Mouse (Mus musculus) limb, embryonic 15.5 days (tissue): Measurements from ENCODE around the gene Sem1. TPM values are rescaled to one million over a fixed set of nuclear protein-coding genes. Genes with fewer than 3 reads are reported as not detected.
A peak's percentile ranks its signal among the peaks of the same experiment; 100 is the strongest.

Experiments used
- ATAC-seq: fragments of 200-750 bp; cut with Nextera tagmentation; 2 replicates; pipeline ENCODE4 v1.8.0; 2017; ENCODE audit warnings: low read depth, moderate TSS enrichment; ENCODE audit not compliant: insufficient number of reproducible peaks, low FRiP score, low TSS enrichment
- H3K27ac ChIP-seq: fragments of 300-500 bp; sonication (generic); 2 replicates; pipeline ENCODE4 v1.5.1; 2015; ENCODE audit warnings: moderate library complexity, mild to moderate bottlenecking, inconsistent platforms
- H3K27me3 ChIP-seq: fragments of 300-500 bp; sonication (generic); 2 replicates; pipeline ENCODE4 v1.6.1; 2015; ENCODE audit warnings: inconsistent platforms
- H3K36me3 ChIP-seq: fragments of 300-500 bp; sonication (generic); 2 replicates; pipeline ENCODE4 v1.6.1; 2015; ENCODE audit warnings: inconsistent platforms
- H3K4me1 ChIP-seq: fragments of 300-500 bp; sonication (generic); 2 replicates; pipeline ENCODE4 v1.6.1; 2015; ENCODE audit warnings: inconsistent platforms
- H3K4me2 ChIP-seq: fragments of 300-500 bp; sonication (generic); 2 replicates; pipeline ENCODE4 v1.6.1; 2015; ENCODE audit warnings: mild to moderate bottlenecking, inconsistent platforms
- H3K4me3 ChIP-seq: fragments of 300-500 bp; sonication (generic); 2 replicates; pipeline ENCODE4 v1.5.1; 2015; ENCODE audit warnings: mild to moderate bottlenecking, inconsistent platforms
- H3K9ac ChIP-seq: fragments of 300-500 bp; sonication (generic); 2 replicates; pipeline ENCODE4 v1.6.1; 2015; ENCODE audit warnings: inconsistent platforms
- H3K9me3 ChIP-seq: fragments of 300-500 bp; sonication (generic); 2 replicates; pipeline ENCODE4 v1.6.1; 2016; ENCODE audit warnings: inconsistent platforms
- WGBS: fragments of 180-500 bp; shearing (Covaris S2); methylation state at CpG from one replicate; pipeline ENCODE4 v1.1.7; 2015; 5-methylcytosine and 5-hydroxymethylcytosine counted together
- polyA plus RNA-seq: library from polyadenylated mRNA; unstranded; fragments of >200 nt; fragmentation: Nextera tagmentation; extraction: Ambion mirVana; gene quantifications from 2 replicates; pipeline ENCODE4 v1.2.1, GENCODE M21; 2015

The Sem1 gene
- polyA plus RNA-seq = 222 and 252 TPM in 2 replicates

DNA sequence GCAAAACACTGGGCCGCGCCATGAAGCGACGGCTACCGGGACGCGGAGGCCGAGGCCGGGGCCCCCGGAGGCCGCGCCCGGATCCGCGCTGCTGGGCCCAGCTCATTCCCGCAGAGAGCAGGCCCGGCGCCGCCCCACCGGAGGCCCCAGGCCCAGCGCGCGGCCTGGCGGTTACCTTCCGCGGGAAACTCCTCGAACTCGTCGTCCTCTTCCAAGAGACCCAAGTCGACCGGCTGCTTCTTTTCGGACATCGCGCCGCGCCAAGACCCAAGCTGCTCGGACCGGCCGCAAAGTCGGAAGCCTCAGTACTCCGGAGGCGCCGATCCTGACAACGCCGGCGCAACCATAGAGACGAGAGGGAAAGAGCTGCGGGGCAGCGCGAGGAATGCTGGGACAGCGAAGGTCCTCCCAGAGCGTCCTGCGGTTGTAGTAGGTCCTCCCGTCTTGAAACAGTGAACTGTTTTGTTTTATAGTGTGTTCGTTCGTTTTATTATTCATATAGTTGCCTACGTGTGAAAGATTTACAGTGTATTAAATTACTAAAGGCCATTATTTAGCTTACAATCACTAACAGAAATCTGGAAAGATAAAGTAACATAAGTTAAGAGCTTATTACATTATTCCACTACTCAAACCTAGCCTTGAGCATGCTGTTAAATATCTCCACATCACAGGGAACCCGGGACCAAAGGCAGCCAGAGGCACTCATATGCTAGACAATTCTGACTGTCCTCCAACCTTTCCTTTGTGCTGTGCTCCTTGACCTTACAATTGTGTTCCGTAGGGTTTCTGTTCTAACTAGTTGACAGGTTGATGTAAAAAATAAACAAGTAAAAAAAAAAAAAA, at the start of gene Sem1:
Sem1 (minus strand) TSS at position 360 of the 846 bp plus-strand sequence.
- 2% methylated on average over 59 of the region's 59 CpGs for WGBS
- H3K27ac ChIP-seq = peak within 1 kb of the TSS; percentile 93
- H3K4me3 ChIP-seq = peak within 1 kb of the TSS; percentile 94
- ATAC-seq = peak; percentile 94
- H3K36me3 ChIP-seq = peaks cover 4% of the 10 kb centered on the region; the same call in 1 of the 2 replicates
- peak within 1 kb of the TSS; percentile 95 for H3K9ac ChIP-seq
- no peaks in the 10 kb centered on the region for H3K27me3 ChIP-seq
- H3K4me1 ChIP-seq = peaks cover 4% of the 10 kb centered on the region; the same call in 1 of the 2 replicates
- no peaks in the 10 kb centered on the region for H3K9me3 ChIP-seq
- H3K4me2 ChIP-seq = peak within 1 kb of the TSS; percentile 52

DNA sequence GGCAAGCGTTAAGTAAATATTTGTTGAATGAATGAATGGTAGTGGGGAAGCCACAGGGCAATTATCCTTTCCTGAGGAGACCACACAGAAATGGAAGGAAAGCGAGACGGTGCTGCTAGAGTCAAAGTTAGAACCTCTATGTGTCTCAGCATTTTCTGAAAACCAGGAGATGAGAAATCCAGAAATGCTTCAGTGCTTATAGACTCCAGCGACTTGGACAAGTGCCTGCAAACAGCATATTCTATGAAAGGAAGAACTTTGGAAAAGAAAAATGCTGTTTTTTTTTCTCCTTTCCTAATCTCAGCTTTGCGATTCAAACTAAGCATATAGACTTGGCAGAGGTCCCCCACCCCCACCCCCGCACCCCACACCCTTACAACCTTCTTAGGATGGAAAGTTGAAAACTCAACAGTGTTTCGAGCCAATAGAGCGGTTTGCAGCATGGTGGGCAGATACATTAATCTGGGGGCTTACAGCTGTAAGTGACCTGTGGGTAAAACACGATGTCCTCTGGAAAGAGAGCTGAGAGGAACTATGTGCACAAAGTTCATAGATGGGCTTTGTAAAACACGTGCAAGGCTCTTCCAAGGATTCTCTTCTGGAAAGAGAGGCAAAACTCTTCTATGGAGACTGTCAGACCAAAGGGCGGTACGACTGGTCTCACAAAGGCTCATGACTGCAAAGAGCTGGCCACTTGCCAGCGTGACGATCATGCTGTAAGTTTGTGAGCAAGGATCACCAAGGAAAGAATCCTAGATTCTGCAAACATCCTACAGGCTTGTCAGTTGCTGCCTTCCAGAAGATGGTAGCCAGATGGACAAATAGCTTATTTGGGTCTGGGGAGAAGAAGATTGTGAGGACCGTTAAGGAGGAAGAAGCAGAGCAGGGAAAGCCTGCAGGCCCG, 44.6 kb upstream of the Sem1 start:
- no peak overlapping the region for H3K9ac ChIP-seq
- H3K4me3 ChIP-seq = no peak overlapping the region
- H3K4me1 ChIP-seq = 0 out of 2 replicates have a peak, but pooled peaks cover 5% of the 10 kb centered on the region
- peak overlapping the region; percentile 51; the same call in 1 of the 2 replicates for H3K27ac ChIP-seq
- no peak overlapping the region for H3K4me2 ChIP-seq
- WGBS = 42% methylated on average over 16 of the region's 16 CpGs
- H3K36me3 ChIP-seq = no peaks in the 10 kb centered on the region
- H3K27me3 ChIP-seq = no peaks in the 10 kb centered on the region
- ATAC-seq = no peak
- no peaks in the 10 kb centered on the region for H3K9me3 ChIP-seq

DNA sequence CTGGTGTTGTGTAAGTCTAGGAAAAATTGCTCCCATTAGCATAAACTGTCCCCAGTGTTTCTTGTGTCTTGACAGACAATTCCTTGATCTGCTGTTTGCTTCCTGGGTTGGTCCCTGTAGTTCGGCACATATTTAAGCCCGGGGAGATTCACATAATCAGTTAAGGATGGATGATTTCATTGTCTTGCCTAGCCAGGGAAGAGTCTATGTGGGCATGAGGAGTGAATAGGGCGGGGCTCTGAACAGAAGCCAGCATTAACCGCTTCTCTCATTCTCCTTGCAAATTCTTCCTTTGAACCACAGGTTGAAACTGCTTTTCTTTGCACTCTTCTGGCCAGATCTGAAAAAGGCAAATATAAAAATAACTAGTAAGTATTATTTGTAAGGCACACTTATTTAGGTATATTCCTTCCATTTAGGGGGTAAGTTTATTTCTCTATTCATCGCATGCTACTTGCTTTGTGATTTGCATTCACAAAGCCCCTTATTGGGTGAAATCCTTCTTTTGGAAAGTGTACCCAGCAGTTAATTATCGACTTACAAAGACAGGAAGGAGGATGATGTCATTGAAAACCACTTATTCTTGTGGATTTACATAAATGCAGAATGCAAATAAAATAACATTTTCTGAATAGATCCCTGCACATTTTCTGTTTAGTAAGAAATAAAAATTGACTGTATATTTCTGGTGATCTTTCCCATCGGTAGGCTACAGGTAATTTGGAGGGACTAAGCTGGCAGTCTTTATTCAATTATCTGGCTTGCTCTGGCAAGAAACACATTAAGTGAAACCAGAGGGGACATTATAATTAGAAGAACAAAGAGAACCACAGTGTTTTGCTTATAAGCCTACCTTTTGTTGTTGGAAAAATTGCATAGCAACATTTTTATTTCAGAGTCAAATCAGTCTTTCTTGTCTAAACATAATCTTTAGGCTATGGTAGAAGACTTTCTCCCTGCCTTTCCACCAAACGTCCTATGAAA, 25.4 kb upstream of the Sem1 start:
- no peak for ATAC-seq
- no peaks in the 10 kb centered on the region for H3K4me1 ChIP-seq
- WGBS = 65% methylated on average over 8 of the region's 8 CpGs
- H3K27ac ChIP-seq = no peak overlapping the region
- no peak overlapping the region for H3K4me2 ChIP-seq
- H3K9ac ChIP-seq = no peak overlapping the region
- H3K27me3 ChIP-seq = no peaks in the 10 kb centered on the region
- H3K9me3 ChIP-seq = no peaks in the 10 kb centered on the region
- no peaks in the 10 kb centered on the region for H3K36me3 ChIP-seq
- no peak overlapping the region for H3K4me3 ChIP-seq

DNA sequence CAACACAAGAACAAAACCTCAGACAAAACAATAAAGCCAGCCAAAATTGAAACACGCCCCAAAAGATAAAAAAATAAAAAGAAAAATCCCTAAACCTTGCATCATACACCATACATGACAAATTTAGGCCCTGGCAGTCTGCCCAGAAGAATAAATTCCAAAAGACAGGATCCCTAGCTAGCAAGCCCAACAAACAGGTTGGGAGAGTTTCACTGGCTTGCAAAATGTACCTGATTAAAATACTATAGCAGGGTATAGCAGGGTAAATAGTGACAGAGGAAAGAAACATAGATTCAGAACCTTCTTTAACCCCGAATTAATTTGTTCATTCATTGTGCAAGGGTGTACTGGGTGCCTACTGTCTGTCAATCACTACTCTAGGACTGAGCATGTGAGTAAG, 7.8 kb upstream of the Sem1 start:
- H3K9ac ChIP-seq = no peak overlapping the region
- H3K36me3 ChIP-seq = no peaks in the 10 kb centered on the region
- no peak overlapping the region for H3K27ac ChIP-seq
- H3K4me1 ChIP-seq = no peaks in the 10 kb centered on the region
- no peaks in the 10 kb centered on the region for H3K9me3 ChIP-seq
- no peak for ATAC-seq
- no peaks in the 10 kb centered on the region for H3K27me3 ChIP-seq
- H3K4me2 ChIP-seq = no peak overlapping the region
- WGBS = 65% methylated on average over 2 of the region's 2 CpGs
- H3K4me3 ChIP-seq = no peak overlapping the region

DNA sequence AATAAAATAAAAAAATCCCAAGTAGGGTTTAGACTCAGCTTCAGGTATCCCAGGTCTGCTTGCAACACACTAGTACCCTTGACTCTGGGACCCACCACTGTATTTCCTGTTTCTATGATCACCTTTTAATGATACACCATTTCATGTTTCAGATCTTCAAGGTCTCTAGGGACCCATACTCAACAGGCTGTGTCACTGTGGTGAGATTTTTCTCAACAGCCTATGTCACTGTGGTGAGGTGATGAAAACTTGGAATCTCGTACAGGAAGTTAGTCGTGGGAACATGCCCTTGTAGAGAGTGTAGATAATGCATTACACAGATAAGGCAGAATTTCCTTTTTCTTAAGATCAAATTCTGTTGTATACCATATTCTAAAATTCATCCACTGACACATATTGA, 3.4 kb upstream of the Sem1 start:
- H3K4me3 ChIP-seq = no peak overlapping the region
- no peak overlapping the region for H3K9ac ChIP-seq
- no peak for ATAC-seq
- no peak overlapping the region for H3K4me2 ChIP-seq
- no peaks in the 10 kb centered on the region for H3K27me3 ChIP-seq
- H3K4me1 ChIP-seq = peaks cover under 1% of the 10 kb centered on the region; the same call in 1 of the 2 replicates
- H3K9me3 ChIP-seq = no peaks in the 10 kb centered on the region
- H3K27ac ChIP-seq = no peak overlapping the region
- H3K36me3 ChIP-seq = no peaks in the 10 kb centered on the region
- 79% methylated on average over 2 of the region's 2 CpGs for WGBS

DNA sequence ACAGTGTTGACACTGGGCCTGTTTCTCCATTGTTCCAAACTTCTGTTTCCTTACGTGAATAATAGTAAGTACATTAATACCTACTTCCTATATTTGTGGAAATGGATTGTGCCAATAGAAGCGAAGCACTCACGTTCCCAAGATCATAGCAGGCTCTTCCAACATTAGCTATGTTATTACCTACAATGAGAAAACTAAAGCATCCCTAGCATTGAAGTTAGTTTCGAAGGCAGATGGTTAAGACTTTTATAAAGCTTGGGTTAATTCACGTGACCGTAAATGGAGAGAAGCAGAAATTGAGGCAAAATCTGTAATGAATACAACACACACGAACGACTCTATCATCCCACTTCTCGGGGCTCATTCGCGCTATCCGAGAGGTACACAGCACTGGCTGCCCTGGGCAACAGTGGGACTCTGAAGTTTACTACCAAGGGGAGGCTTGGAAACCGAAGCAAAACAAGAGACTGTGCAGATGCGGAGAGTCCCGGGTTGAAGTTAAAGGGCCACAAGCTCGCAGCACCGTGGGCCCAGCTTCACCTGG, 650 bp downstream of the Sem1 start:
- peak overlapping the region; percentile 94 for H3K4me3 ChIP-seq
- H3K27ac ChIP-seq = peak overlapping the region; percentile 93
- 0 out of 2 replicates have a peak, but pooled peaks have one; percentile 21 for ATAC-seq
- H3K27me3 ChIP-seq = no peaks in the 10 kb centered on the region
- H3K4me2 ChIP-seq = peak overlapping the region; percentile 52
- 3% methylated on average over 17 of the region's 17 CpGs for WGBS
- H3K4me1 ChIP-seq = peaks cover 4% of the 10 kb centered on the region; the same call in 1 of the 2 replicates
- peaks cover 4% of the 10 kb centered on the region; the same call in 1 of the 2 replicates for H3K36me3 ChIP-seq
- no peaks in the 10 kb centered on the region for H3K9me3 ChIP-seq
- H3K9ac ChIP-seq = peak overlapping the region; percentile 95

DNA sequence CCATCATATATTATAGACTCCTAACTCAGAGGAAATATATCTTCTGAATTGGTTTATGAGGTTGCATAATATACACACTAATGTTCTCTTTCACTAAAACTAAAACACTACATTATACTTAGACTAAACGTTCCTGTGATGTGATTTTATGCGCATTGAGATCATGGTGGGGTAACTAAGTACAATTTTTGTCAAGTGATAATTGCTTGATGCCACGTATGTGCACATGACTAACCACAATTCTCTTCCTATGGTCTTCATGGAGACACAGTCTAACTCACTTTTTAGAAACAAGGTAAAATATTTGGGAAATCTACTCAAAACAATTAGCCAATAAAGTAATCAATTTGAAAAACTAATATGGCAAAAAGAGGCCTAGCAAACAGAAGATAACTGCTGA, 1.2 kb downstream of the Sem1 start:
- Histone ChIP-seq H3K4me1 (peaks cover 6% of the 10 kb centered on the region; the same call in 1 of the 2 replicates), H3K27me3 (no peaks in the 10 kb centered on the region), H3K4me2 (peak overlapping the region; percentile 52), H3K27ac (no peak overlapping the region), H3K4me3 (peak overlapping the region; percentile 94), H3K9me3 (no peaks in the 10 kb centered on the region), H3K9ac (no peak overlapping the region; the same call in 1 of the 2 replicates), H3K36me3 (peaks cover 4% of the 10 kb centered on the region; the same call in 1 of the 2 replicates)
- no peak for ATAC-seq
- WGBS = 56% methylated on average over 3 of the region's 3 CpGs

DNA sequence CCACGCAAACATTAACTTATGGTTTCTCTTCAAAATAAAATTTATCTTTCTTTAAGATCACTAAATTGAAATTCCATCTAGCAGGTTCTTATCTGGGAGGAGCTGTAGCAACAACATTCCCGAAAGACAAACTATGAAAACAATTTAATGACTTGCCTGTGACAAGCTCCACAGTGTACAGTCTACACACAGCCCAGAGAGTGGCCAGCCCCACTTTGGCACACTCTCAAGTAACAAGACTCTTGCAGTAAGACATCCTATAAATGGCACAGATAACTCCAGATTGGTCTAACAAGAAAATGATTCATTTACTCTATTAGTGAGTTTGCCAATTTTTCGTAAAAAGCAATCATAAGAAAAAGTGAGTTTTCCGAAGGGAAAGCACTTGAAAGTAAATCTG, 2.7 kb downstream of the Sem1 start:
- H3K4me2 ChIP-seq = no peak overlapping the region
- no peak for ATAC-seq

DNA sequence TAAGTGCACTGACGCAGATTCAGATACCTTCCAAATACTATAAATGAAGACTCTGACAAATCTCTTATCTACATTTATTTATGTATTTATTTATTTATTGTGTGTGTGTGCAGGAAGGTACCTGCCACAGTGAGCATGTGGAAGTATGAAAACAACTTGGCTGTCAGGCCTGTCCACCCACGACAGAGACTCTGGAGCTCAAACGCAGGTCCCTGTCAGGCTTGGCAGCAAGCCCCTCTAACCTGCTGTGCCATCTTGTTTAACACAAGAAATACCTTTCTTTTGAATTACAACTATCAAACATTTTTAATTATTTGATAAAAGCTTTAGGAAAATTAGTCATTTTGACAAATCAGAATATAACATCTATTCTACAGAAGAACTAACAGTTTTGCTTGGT, 10.0 kb downstream of the Sem1 start:
- no peak for ATAC-seq
- no peaks in the 10 kb centered on the region for H3K9me3 ChIP-seq
- no peak overlapping the region for H3K9ac ChIP-seq
- no peaks in the 10 kb centered on the region for H3K36me3 ChIP-seq
- 66% methylated on average over 3 of the region's 3 CpGs for WGBS
- H3K27me3 ChIP-seq = no peaks in the 10 kb centered on the region
- no peak overlapping the region for H3K4me2 ChIP-seq
- 0 out of 2 replicates have a peak, but pooled peaks cover 2% of the 10 kb centered on the region for H3K4me1 ChIP-seq
- H3K27ac ChIP-seq = no peak overlapping the region
- H3K4me3 ChIP-seq = no peak overlapping the region

More for the DNA sequence above, 2.7 kb downstream of the Sem1 start:
- Histone ChIP-seq H3K36me3 (peaks cover 4% of the 10 kb centered on the region; the same call in 1 of the 2 replicates), H3K4me1 (peaks cover 6% of the 10 kb centered on the region; the same call in 1 of the 2 replicates), H3K27me3 (no peaks in the 10 kb centered on the region), H3K9me3 (no peaks in the 10 kb centered on the region), H3K4me3 (no peak overlapping the region), H3K27ac (no peak overlapping the region), H3K9ac (no peak overlapping the region)
- WGBS = 75% methylated on average over 4 of the region's 4 CpGs

DNA sequence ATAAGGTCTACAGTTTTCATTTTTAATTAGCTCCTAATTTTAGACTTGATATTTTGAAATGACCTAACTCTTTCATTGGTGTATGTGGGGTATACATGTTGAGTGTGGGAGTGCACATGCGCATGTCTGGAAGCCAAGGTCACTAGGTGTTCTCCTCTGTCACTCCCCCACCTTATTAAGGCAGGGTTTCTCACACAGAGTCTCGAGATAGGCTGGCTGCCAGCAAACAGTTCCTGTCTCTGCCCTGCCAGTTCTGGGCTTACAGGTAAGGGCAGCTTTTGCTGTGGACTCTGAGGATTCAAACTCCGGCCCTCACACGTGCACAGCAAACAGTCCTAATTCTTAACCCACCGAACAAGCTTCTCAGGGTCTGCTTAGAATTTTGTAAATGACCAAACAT, 14.8 kb downstream of the Sem1 start:
- H3K27me3 ChIP-seq = no peaks in the 10 kb centered on the region
- no peaks in the 10 kb centered on the region for H3K9me3 ChIP-seq
- no peak overlapping the region for H3K4me3 ChIP-seq
- H3K4me2 ChIP-seq = no peak overlapping the region
- no peaks in the 10 kb centered on the region for H3K36me3 ChIP-seq
- no peak overlapping the region for H3K27ac ChIP-seq
- no peak for ATAC-seq
- no peak overlapping the region for H3K9ac ChIP-seq
- WGBS = 80% methylated on average over 5 of the region's 5 CpGs
- no peaks in the 10 kb centered on the region for H3K4me1 ChIP-seq
